Mouse (Mus musculus): ENCODE measurements at regions not wholly inside any gene's neighbourhood (a gene's known extent, or its start where the extent isn't known, plus 50 kb on each side); places are given as distances from the start of the nearest gene placed in this dataset.

- TF ChIP-seq ZC3H11A (IDR thresholded peaks at IDR 0.05; ENCODE audit: borderline replicate concordance, low read depth, low read length) (no peak), MAFK (IDR thresholded peaks at IDR 0.05; ENCODE audit: insufficient read depth, low read depth, low read length) (no peak), CHD2 (IDR thresholded peaks at IDR 0.05; ENCODE audit: low read depth, low read length) (no peak), ZNF384 (IDR thresholded peaks at IDR 0.05; ENCODE audit: low read depth, low read length) (no peak)
Observed at GRCm38 (mm10) chr11:19775741-19776140, 148.4 kb upstream of the Spred2 start.

All from ES-E14 (cell line).